Mouse (Mus musculus) forebrain, embryonic 11.5 days (tissue): ENCODE measurements around the gene Rin1. TPM values are rescaled to one million over a fixed set of nuclear protein-coding genes. Genes with fewer than 3 reads are reported as not detected.

ENCODE experiments used
- ATAC-seq: fragments of 200-750 bp; cut with Nextera tagmentation; replicated peaks from 2 replicates; pipeline ENCODE4 v1.8.0; 2017; ENCODE audit warnings: moderate TSS enrichment; ENCODE audit not compliant: low FRiP score
- DNase-seq: peaks from one replicate; pipeline ENCODE4 v3.0.0-alpha.2; 2017; ENCODE audit warnings: low spot score
- H3K27ac ChIP-seq: fragments of 300-500 bp; sonication (generic); 2 replicates; pipeline ENCODE4 v1.5.1; 2014; ENCODE audit warnings: low read depth, low read length
- H3K27me3 ChIP-seq: fragments of 300-500 bp; sonication (generic); 2 replicates; pipeline ENCODE4 v1.6.1; 2014; ENCODE audit warnings: mild to moderate bottlenecking, low read length, mixed read lengths; ENCODE audit not compliant: control insufficient read depth, insufficient read depth
- H3K36me3 ChIP-seq: fragments of 300-500 bp; sonication (generic); 2 replicates; pipeline ENCODE4 v1.6.1; 2014; ENCODE audit warnings: mild to moderate bottlenecking, low read length, moderate library complexity, mixed read lengths; ENCODE audit not compliant: control insufficient read depth, insufficient read depth
- H3K4me1 ChIP-seq: fragments of 300-500 bp; sonication (generic); replicated peaks from 2 replicates; pipeline ENCODE4 v1.6.1; 2014; ENCODE audit warnings: low read length, mixed read lengths; ENCODE audit not compliant: control insufficient read depth, insufficient read depth
- H3K4me2 ChIP-seq: fragments of 300-500 bp; sonication (generic); 2 replicates; pipeline ENCODE4 v1.6.1; 2014; ENCODE audit warnings: low read depth, mild to moderate bottlenecking, low read length, moderate library complexity, mixed read lengths; ENCODE audit not compliant: severe bottlenecking
- H3K4me3 ChIP-seq: fragments of 300-500 bp; sonication (generic); 2 replicates; pipeline ENCODE4 v1.5.1; 2014; ENCODE audit warnings: low read depth, low read length
- H3K9ac ChIP-seq: fragments of 300-500 bp; sonication (generic); 2 replicates; pipeline ENCODE4 v1.6.1; 2014; ENCODE audit warnings: low read length
- H3K9me3 ChIP-seq: fragments of 300-500 bp; sonication (generic); 2 replicates; pipeline ENCODE4 v1.6.1; 2016; ENCODE audit warnings: low read length, mixed read lengths; ENCODE audit not compliant: control insufficient read depth
- WGBS: fragments of 180-500 bp; shearing (Covaris S2); extraction: QIAGEN DNeasy Blood & Tissue Kit; methylation state at CpG from one replicate; pipeline ENCODE4 v1.1.7; 2014; 5-methylcytosine and 5-hydroxymethylcytosine counted together
- polyA plus RNA-seq: library from polyadenylated mRNA; unstranded; fragments of >200 nt; fragmentation: Nextera tagmentation; extraction: Ambion mirVana; gene quantifications from 2 replicates; pipeline ENCODE4 v1.2.1, GENCODE M21; 2014

The Rin1 gene
- polyA plus RNA-seq, 1 experiment from 2014 or later: 2.0 TPM

DNA sequence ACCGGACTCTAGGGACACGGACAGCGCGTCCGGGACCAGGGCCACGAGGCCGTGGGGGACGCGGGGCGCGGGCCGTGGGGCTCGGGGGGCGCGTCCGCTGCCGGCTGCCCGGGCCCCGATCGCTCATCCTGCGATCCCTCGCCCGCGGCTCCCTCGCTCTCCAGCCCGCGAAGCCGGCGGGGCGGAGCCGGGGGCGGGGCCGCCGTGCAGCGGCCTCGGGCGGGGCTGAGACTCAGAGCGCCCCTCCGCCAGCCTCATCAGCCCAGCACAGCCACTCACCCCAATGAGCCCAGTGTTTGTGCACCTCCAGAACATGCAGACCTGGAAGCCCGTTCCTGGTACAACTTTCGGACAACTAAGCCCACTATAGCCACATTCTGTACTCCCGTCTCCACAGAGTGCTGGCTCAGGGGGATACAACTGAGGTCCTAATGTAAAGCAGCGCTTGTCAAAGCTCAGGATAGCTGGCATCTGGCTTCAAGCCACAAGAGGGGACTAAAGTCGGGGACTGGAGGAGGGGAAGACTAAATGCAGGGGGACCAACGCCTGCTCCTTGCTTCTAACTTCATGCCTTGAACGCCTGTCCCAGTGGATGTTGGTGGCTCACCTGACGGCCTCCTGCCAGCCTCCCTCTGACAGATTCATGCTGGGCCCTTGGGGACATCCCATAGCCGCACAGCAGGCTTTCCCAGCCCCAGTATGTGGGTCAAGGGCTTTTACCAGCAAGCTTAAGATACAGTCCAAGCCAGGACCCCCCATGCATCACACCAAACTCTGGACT lies 48.3 kb downstream of the Rin1 start, which contains the start of gene Cnih2:
Gene Cnih2 (minus strand): TSS at position 159 of the 781 bp plus-strand sequence.
- peak within 1 kb of the TSS; percentile 57 for H3K4me3 ChIP-seq
- WGBS: 8% methylated on average over 14 of the region's 48 CpGs
- peaks cover 14% of the 10 kb centered on the region; the same call in 1 of the 2 replicates for H3K36me3 ChIP-seq
- peak within 1 kb of the TSS; percentile 88 for H3K9ac ChIP-seq
- H3K27ac ChIP-seq: peak within 1 kb of the TSS; percentile 19
- no peaks in the 10 kb centered on the region for H3K27me3 ChIP-seq
- H3K9me3 ChIP-seq: no peaks in the 10 kb centered on the region
- peak within 1 kb of the TSS; percentile 97 for H3K4me2 ChIP-seq
- ATAC-seq (peak; percentile 71), DNase-seq (peak; percentile 90)
- peaks cover 21% of the 10 kb centered on the region for H3K4me1 ChIP-seq

DNA sequence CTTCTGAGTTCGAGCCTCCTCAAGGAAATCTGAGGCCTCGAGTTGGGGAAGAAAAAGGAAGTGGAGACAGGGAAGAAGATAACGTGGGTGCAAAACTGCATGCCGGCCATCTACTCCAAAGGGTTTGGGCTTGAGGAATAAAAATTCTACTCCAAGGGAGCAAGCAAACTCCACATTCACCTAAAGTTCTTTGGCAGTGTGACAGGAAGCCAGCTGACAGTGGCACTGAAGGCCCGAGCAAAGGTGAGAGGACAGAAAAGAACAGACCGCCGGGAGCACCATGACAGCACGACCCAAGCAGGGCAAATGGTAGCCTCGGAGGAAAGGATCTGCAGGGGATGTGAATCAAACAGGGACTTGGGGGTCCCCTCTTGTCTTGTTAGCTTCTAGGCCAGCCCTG lies 55.8 kb downstream of the Rin1 start:
- Histone ChIP-seq H3K4me1 (peaks cover 9% of the 10 kb centered on the region), H3K27ac (0 out of 2 replicates have a peak overlapping the region, but pooled peaks have one; percentile 87), H3K9me3 (no peaks in the 10 kb centered on the region), H3K9ac (peak overlapping the region; percentile 91), H3K4me3 (peak overlapping the region; percentile 63), H3K4me2 (peak overlapping the region; percentile 72), H3K27me3 (no peaks in the 10 kb centered on the region), H3K36me3 (peaks cover 9% of the 10 kb centered on the region; the same call in 1 of the 2 replicates)
- no peak for DNase-seq
- no peak; the same call in 1 of the 2 replicates for ATAC-seq
- 29% methylated on average over 9 of the region's 9 CpGs for whole genome bisulfite sequencing

Other genes with a start within 250 kb of the Rin1 start
- 15.0 and 31.9 TPM in 2 replicates for gene Gm21992, start 238.9 kb upstream of the Rin1 start, polyA plus RNA-seq
- 139 and 144 TPM in 2 replicates for gene Rbm14, start 238.8 kb upstream of the Rin1 start, polyA plus RNA-seq
- gene Ccs, start 211.1 kb upstream of the Rin1 start, polyA plus RNA-seq: 36.4 and 37.9 TPM in 2 replicates
- 0.11 and 0.17 TPM in 2 replicates for gene Ccdc87, start 211.1 kb upstream of the Rin1 start, polyA plus RNA-seq
- 20.2 and 27.6 TPM in 2 replicates for gene Ctsf, start 195.4 kb upstream of the Rin1 start, polyA plus RNA-seq
- 1.8 and 2.2 TPM in 2 replicates for gene Actn3, start 172.6 kb upstream of the Rin1 start, polyA plus RNA-seq
- 12.3 and 15.7 TPM in 2 replicates for gene Zdhhc24, start 171.8 kb upstream of the Rin1 start, polyA plus RNA-seq
- gene Bbs1, start 143.9 kb upstream of the Rin1 start, polyA plus RNA-seq: 8.7 and 13.9 TPM in 2 replicates
- gene Dpp3, start 122.2 kb upstream of the Rin1 start, polyA plus RNA-seq: 152 and 172 TPM in 2 replicates
- gene Peli3, start 107.4 kb upstream of the Rin1 start, polyA plus RNA-seq: 2.1 and 2.5 TPM in 2 replicates
- 136 and 145 TPM in 2 replicates for gene Mrpl11, start 88.3 kb upstream of the Rin1 start, polyA plus RNA-seq
- not detected in 2 replicates for gene Npas4, start 60.2 kb upstream of the Rin1 start, polyA plus RNA-seq
- gene Slc29a2, start 26.6 kb upstream of the Rin1 start, polyA plus RNA-seq: 5.5 and 8.3 TPM in 2 replicates
- gene B4gat1, start 11.7 kb upstream of the Rin1 start, polyA plus RNA-seq: 35.2 and 40.4 TPM in 2 replicates
- 4.0 and 4.2 TPM in 2 replicates for gene AC124502.3, start 11.6 kb upstream of the Rin1 start, polyA plus RNA-seq
- 58.4 and 62.6 TPM in 2 replicates for gene Brms1, start 9.1 kb upstream of the Rin1 start, polyA plus RNA-seq
- 30.7 and 32.7 TPM in 2 replicates for gene Cd248, start 17.6 kb downstream of the Rin1 start, polyA plus RNA-seq
- 1.2 and 1.8 TPM in 2 replicates for gene Tmem151a, start 35.0 kb downstream of the Rin1 start, polyA plus RNA-seq
- gene Yif1a, start 38.1 kb downstream of the Rin1 start, polyA plus RNA-seq: 69.5 and 75.8 TPM in 2 replicates
- 93.2 and 112 TPM in 2 replicates for gene Cnih2, start 48.0 kb downstream of the Rin1 start, polyA plus RNA-seq
- 250 and 262 TPM in 2 replicates for gene Rab1b, start 56.6 kb downstream of the Rin1 start, polyA plus RNA-seq
- 35.3 and 38.5 TPM in 2 replicates for gene Klc2, start 68.1 kb downstream of the Rin1 start, polyA plus RNA-seq
- 32.2 and 33.2 TPM in 2 replicates for gene Pacs1, start 222.6 kb downstream of the Rin1 start, polyA plus RNA-seq
- gene Sf3b2, start 245.0 kb downstream of the Rin1 start, polyA plus RNA-seq: 418 and 450 TPM in 2 replicates
- gene Gal3st3, start 247.8 kb downstream of the Rin1 start, polyA plus RNA-seq: 17.2 and 18.9 TPM in 2 replicates